Mouse (Mus musculus) kidney, embryonic 16.5 days (tissue): Measurements from ENCODE around the gene Prrg2. TPM values are rescaled to one million over a fixed set of nuclear protein-coding genes. Genes with fewer than 3 reads are reported as not detected.
A peak's percentile ranks its signal among the peaks of the same experiment; 100 is the strongest.

Experiments
- ATAC-seq: fragments of 200-750 bp; cut with Nextera tagmentation; 2 replicates; pipeline ENCODE4 v1.8.0; 2017; ENCODE audit warnings: moderate TSS enrichment; ENCODE audit not compliant: low FRiP score, low TSS enrichment
- H3K27ac ChIP-seq: fragments of 300-500 bp; sonication (generic); 2 replicates; pipeline ENCODE4 v1.5.1; 2014; ENCODE audit warnings: low read length
- H3K27me3 ChIP-seq: fragments of 300-500 bp; sonication (generic); 2 replicates; pipeline ENCODE4 v1.6.1; 2014; ENCODE audit warnings: low read length, control low read depth, mixed read lengths; ENCODE audit not compliant: insufficient read depth
- H3K36me3 ChIP-seq: fragments of 300-500 bp; sonication (generic); 2 replicates; pipeline ENCODE4 v1.6.1; 2014; ENCODE audit warnings: low read length, control low read depth, mixed read lengths; ENCODE audit not compliant: insufficient read depth
- H3K4me1 ChIP-seq: fragments of 300-500 bp; sonication (generic); 2 replicates; pipeline ENCODE4 v1.6.1; 2014; ENCODE audit warnings: low read length, control low read depth, mixed read lengths; ENCODE audit not compliant: insufficient read depth
- H3K4me2 ChIP-seq: fragments of 300-500 bp; sonication (generic); replicated peaks from 2 replicates; pipeline ENCODE4 v1.6.1; 2014; ENCODE audit warnings: low read depth, low read length
- H3K4me3 ChIP-seq: fragments of 300-500 bp; sonication (generic); 2 replicates; pipeline ENCODE4 v1.5.1; 2014; ENCODE audit warnings: mild to moderate bottlenecking, low read length
- H3K9ac ChIP-seq: fragments of 300-500 bp; sonication (generic); replicated peaks from 2 replicates; pipeline ENCODE4 v1.6.1; 2014; ENCODE audit warnings: low read length
- H3K9me3 ChIP-seq: fragments of 300-500 bp; sonication (generic); 2 replicates; pipeline ENCODE4 v1.6.1; 2016; ENCODE audit warnings: low read length, control low read depth
- WGBS: fragments of 180-500 bp; shearing (Covaris S2); extraction: QIAGEN DNeasy Blood & Tissue Kit; methylation state at CpG from one replicate; pipeline ENCODE4 v1.1.7; 2014; 5-methylcytosine and 5-hydroxymethylcytosine counted together
- polyA plus RNA-seq: library from polyadenylated mRNA; unstranded; fragments of >200 nt; fragmentation: Nextera tagmentation; extraction: Ambion mirVana; gene quantifications from 2 replicates; pipeline ENCODE4 v1.2.1, GENCODE M21; 2015

Gene Prrg2
- polyA plus RNA-seq, 1 experiment from 2014 or later, result 42.4 TPM

DNA sequence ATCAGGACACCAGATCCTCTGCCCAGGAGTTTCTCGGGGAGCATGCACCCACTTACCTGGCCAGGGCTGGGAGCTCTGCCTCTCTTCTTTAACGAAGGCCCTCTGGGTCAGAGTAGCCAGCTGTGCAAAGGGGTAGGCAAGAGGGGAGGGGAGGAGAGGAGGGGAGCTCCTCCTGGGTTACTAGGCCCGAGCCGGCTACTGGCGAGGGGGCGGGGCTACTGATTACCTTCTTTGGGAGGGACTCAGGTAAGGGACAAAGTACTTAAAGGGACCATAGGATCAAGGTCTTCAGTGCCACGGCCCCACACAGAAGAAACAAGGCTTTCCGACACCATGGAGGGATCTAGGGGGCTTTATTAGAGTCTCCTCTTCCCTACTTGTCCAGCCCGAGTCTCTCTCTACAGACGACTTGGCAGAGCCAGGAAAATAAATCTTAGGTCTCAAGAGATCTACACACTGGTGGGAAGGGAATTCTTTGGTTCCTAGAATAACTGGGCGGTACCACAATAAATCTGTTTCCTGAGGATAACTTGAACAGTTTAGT lies 873 bp downstream of the Prrg2 start:
- no peaks in the 10 kb centered on the region; the same call in 1 of the 2 replicates for H3K36me3 ChIP-seq
- H3K9me3 ChIP-seq, result no peaks in the 10 kb centered on the region
- WGBS, result 4% methylated on average over 11 of the region's 11 CpGs
- H3K9ac ChIP-seq, result peak overlapping the region; percentile 85
- H3K4me2 ChIP-seq, result peak overlapping the region; percentile 55
- no peaks in the 10 kb centered on the region for H3K27me3 ChIP-seq
- H3K27ac ChIP-seq, result peak overlapping the region; percentile 98
- H3K4me3 ChIP-seq, result peak overlapping the region; percentile 84
- peaks cover 25% of the 10 kb centered on the region for H3K4me1 ChIP-seq
- ATAC-seq, result peak; percentile 52

DNA sequence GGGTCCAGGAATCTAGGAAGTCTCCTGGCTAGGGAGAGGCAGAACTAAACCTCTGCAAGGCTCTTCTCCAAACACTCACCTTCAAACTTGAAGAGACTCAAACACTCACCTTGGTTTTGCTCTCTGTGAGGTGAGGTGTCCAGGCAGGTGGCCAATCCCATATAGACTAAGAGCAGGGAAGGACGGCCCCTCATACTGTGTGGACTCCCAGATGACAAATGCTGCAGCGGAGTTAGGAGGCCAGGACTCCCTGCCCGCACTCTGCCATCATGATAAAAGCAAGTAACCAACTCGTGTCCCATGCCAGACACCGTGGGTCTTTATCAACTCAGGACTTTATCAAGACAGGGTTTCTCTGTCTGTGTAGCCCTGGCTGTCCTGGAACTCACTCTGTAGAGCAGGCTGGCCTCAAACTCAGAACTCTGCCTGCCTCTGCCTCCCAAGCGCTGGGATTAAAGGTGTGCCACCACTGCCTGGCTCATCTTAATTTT lies 1.8 kb downstream of the Prrg2 start:
- H3K4me1 ChIP-seq, result peaks cover 25% of the 10 kb centered on the region
- peak overlapping the region; percentile 55 for H3K4me2 ChIP-seq
- H3K4me3 ChIP-seq, result peak overlapping the region; percentile 84; the same call in 1 of the 2 replicates
- peak overlapping the region; percentile 85; the same call in 1 of the 2 replicates for H3K9ac ChIP-seq
- H3K36me3 ChIP-seq, result no peaks in the 10 kb centered on the region; the same call in 1 of the 2 replicates
- 96% methylated on average over 6 of the region's 6 CpGs for WGBS
- no peak for ATAC-seq
- no peaks in the 10 kb centered on the region for H3K27me3 ChIP-seq
- H3K27ac ChIP-seq, result peak overlapping the region; percentile 98; the same call in 1 of the 2 replicates
- no peaks in the 10 kb centered on the region for H3K9me3 ChIP-seq

DNA sequence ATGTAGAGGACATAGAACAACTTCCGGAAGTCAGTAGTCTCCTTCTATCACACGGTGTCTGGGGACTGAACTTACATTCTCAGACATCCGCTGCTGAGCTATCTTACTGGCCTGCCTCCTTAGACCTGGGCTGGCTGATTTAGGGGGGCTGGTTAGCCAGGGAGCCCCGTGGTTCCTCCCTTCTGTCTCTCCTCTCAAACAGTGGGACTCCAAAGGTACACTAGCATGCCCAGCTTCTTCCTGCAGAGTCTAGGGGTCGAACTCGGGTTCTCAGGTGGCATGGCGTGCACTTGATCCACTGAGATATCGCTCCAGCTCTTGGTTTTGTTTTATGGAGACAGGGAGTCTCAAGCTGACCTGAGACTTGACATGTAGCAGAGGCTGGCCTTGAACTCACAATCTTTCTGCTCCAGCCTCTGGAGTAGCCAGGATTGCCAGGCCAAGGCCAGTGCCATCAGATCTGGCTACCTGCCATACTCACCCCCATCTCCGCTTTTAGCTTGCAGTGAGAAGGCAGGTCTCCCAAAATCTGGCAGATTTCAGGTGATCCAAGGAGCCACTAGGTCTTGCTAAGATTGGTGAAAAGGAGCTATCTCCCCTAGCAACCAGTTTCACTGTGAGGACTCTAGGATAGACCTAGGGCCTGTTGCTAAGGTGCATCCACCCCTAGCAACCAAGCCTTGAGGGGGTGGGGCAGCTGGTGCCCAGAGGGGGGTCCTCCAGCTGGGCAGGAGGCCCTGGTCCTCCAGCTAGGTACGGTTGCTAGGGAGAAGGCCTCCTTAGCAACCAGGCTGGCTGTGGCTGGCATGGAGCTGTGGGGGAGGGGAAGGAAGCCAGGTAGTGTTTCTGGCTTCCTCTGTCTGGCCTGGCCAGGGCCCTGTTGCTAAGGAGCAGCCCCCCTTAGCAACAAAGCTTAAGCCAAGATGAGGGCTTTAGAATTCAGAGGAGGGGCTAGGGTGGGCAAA lies 3.6 kb downstream of the Prrg2 start:
- no peak overlapping the region for H3K4me3 ChIP-seq
- no peaks in the 10 kb centered on the region for H3K9me3 ChIP-seq
- H3K4me2 ChIP-seq, result no peak overlapping the region
- WGBS, result 78% methylated on average over 10 of the region's 10 CpGs
- H3K27ac ChIP-seq, result no peak overlapping the region
- no peak for ATAC-seq
- H3K9ac ChIP-seq, result no peak overlapping the region
- H3K4me1 ChIP-seq, result peaks cover 25% of the 10 kb centered on the region
- H3K27me3 ChIP-seq, result no peaks in the 10 kb centered on the region
- no peaks in the 10 kb centered on the region; the same call in 1 of the 2 replicates for H3K36me3 ChIP-seq

DNA sequence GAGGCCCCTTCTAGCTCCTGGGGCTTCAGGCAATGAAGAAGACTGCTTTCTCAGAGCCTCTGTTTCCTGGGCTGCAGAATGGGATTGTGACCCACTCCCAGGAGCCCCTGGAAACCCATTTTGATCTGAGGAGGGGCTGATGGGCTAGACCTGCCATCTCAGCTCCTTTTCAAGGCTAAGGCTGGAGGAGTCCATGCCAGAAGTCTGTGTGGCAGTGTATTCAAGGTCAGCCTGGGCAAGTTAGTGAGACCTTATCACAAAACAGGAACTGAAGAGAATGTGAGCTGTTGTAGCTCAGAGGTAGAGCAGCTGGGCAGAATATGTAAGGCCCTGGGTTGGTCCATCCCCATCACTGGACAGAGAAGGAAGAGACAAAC lies 5.5 kb downstream of the Prrg2 start:
- ATAC-seq, result no peak
- H3K27ac ChIP-seq, result no peak overlapping the region
- no peaks in the 10 kb centered on the region for H3K27me3 ChIP-seq
- H3K4me3 ChIP-seq, result no peak overlapping the region
- no peak overlapping the region for H3K9ac ChIP-seq
- H3K36me3 ChIP-seq, result no peaks in the 10 kb centered on the region; the same call in 1 of the 2 replicates
- H3K4me1 ChIP-seq, result peaks cover 16% of the 10 kb centered on the region
- H3K4me2 ChIP-seq, result no peak overlapping the region
- H3K9me3 ChIP-seq, result no peaks in the 10 kb centered on the region

DNA sequence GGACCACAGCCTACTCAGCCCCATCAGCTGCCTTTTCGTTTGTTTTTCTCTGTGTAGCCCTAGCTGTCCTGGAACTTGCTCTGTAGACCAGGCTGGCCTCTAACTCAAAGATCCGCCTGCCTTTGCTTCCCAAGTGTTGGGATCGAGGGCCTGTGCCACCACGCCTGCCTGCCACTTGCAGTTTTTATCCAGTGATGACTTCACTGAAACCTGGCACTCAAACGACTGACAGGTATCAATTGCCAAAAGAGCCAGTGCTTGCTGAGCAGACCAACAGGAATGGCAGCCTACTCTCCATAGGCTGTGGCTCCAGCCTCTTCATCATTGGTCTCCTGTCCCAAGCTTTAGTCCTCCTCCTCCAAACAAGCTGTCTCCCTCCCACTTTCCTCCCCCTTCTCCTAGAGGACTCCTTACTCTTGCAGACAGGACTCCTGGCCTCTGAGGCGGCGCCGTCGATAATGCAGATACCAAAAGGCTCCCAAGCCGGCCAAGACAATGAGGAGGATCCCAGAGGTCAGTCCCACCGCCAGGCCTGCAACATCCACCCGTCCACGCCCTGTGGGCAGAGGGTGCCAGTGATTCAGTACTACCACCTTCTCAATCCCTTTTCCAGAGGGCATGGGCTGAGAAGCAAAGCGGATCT lies 6.0 kb downstream of the Prrg2 start:
- no peak overlapping the region for H3K27ac ChIP-seq
- no peak for ATAC-seq
- H3K4me2 ChIP-seq, result no peak overlapping the region
- H3K4me1 ChIP-seq, result peaks cover 20% of the 10 kb centered on the region
- H3K9me3 ChIP-seq, result no peaks in the 10 kb centered on the region
- H3K27me3 ChIP-seq, result no peaks in the 10 kb centered on the region
- H3K4me3 ChIP-seq, result no peak overlapping the region
- H3K36me3 ChIP-seq, result no peaks in the 10 kb centered on the region; the same call in 1 of the 2 replicates
- H3K9ac ChIP-seq, result no peak overlapping the region
- 74% methylated on average over 14 of the region's 14 CpGs for WGBS

DNA sequence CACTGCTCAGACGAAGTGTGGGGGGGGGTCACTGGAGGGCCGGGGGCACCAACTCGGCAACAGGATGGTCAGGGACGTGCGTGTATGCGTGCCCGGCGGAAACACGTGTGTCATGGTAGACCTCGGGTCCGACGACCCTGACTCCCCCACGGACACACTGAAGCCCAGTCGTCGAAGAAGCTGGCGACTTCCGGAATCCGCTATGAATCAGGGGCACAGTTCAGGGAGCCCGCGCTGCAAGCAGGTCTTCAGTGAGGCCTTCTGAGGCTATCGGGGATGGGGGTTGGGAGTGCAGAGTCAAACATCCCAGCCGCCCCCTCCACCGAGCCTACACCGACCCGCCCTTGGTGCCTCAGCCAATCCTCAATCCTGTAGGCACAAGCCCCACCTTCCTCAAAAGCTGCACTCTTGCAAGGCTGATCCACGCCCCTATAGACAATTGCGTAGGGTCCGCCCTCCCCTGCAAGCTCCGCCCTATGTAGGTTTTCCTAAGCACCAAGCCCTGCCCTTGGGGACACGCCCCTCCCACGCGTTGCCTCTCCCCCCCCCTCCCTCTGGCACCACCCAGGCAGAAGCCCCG lies 8.5 kb downstream of the Prrg2 start:
- H3K4me3 ChIP-seq, result peak overlapping the region; percentile 86
- peaks cover 16% of the 10 kb centered on the region for H3K36me3 ChIP-seq
- H3K27ac ChIP-seq, result peak overlapping the region; percentile 100
- H3K4me1 ChIP-seq, result peaks cover 18% of the 10 kb centered on the region
- peak overlapping the region; percentile 98 for H3K4me2 ChIP-seq
- no peaks in the 10 kb centered on the region for H3K9me3 ChIP-seq
- 0% methylated on average over 32 of the region's 33 CpGs for WGBS
- ATAC-seq, result peak; percentile 97
- no peaks in the 10 kb centered on the region for H3K27me3 ChIP-seq
- peak overlapping the region; percentile 95 for H3K9ac ChIP-seq

DNA sequence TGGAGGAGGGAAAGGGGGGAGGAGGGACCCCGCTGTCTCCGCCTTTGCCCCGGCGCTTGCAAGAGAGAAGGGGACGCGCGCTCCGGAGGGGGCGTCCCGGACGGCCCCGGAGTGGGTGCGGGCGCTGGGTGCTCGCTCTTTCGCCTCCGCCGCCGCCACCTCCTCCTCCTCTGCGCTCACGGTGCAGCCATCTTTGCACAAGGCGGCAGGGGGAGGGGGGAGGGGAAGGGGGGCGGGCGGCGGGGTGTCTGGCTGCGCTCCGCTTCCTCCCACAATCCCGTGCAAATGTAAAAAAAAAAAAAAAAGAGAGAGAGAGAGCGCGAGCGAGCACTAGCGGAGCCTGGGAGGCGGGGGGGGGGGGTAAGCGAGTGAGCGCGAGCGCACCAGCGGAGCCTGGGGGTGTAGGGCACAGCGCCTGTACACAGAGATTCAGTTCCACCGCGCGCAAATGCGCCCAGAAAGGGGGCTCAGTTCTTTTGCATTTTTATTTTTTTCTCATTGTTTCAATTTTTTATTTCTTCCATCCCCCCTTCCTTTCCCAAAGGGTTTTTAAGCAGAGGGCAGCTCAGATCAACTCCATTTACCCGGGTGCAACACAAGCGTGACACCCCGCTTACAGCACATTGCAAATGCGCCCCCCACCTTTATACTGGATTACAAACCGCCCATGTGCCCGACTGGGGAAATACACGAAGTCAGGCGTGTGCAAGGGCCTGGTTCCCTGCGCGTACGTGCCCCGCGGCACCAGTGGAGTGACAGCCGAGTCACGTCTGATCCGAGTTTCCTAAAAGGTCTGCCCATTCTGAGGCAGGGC lies 9.2 kb downstream of the Prrg2 start:
- Histone ChIP-seq H3K27me3 (no peaks in the 10 kb centered on the region), H3K4me1 (peaks cover 17% of the 10 kb centered on the region), H3K9me3 (no peaks in the 10 kb centered on the region), H3K9ac (peak overlapping the region; percentile 95), H3K27ac (peak overlapping the region; percentile 100), H3K4me2 (peak overlapping the region; percentile 98), H3K36me3 (peaks cover 23% of the 10 kb centered on the region), H3K4me3 (peak overlapping the region; percentile 86)
- under 1% methylated on average over 46 of the region's 59 CpGs for WGBS
- peak; percentile 44 for ATAC-seq

DNA sequence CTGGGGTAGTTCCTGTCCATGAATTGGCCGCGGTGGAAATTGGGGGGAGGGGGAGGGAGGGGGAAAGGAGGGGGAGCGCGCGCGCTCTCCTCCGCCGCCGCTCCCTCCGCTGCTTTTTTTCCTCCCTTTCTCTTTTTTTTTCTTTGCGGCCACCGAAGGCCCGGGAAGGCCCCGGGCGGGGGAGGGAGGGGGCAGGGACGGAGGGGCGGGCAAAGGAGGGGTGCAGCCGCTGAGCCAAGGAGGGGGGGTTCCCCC lies 9.7 kb downstream of the Prrg2 start, which contains the start of gene Prr12:
Gene Prr12, minus strand, starts transcription at position 20 of the 255 bp plus-strand sequence.
- Histone ChIP-seq H3K27me3 (no peaks in the 10 kb centered on the region), H3K4me2 (peak within 1 kb of the TSS; percentile 98), H3K4me1 (peaks cover 17% of the 10 kb centered on the region), H3K9ac (peak within 1 kb of the TSS; percentile 95), H3K9me3 (no peaks in the 10 kb centered on the region), H3K4me3 (peak within 1 kb of the TSS; percentile 86), H3K27ac (peak within 1 kb of the TSS; percentile 100), H3K36me3 (peaks cover 29% of the 10 kb centered on the region)
- WGBS, result 0% methylated on average over 5 of the region's 18 CpGs
- ATAC-seq, result no peak
